Mouse (Mus musculus) heart, adult 9 months (tissue): ENCODE data around the gene Calhm5.

Experiments used
- DNase-seq, 2 experiments: peaks; one replicate each; pipeline ENCODE4 v3.0.0; 2022; ENCODE audit warnings: low spot score in 2 of 2

The Calhm5 gene

DNA sequence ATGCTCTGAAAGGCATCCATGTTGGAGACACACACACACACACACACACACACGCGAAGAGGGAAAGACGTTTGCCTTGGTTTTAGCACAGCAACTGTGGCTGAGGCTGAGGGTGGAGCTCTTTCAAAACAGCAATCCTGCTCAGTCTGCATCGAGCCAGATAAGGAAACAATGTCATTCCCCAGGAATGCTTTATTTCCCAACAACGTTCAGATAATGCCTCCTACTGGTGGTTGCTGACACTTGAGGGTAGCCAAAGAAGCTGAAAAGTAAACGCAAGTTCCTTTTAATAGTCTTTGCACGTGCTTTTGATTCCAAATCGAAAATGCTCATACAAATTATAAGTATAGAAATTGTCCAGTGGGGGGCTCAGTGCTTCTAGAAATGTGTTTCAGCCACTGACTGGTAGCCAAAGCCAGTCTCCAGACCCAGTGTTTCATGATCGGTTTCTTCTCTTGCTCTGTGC lies at the start of gene Calhm5:
TSS of gene Calhm5 (minus strand) at position 102 of the 466 bp plus-strand sequence.
- DNase-seq, result peak; percentile 66 to 75

DNA sequence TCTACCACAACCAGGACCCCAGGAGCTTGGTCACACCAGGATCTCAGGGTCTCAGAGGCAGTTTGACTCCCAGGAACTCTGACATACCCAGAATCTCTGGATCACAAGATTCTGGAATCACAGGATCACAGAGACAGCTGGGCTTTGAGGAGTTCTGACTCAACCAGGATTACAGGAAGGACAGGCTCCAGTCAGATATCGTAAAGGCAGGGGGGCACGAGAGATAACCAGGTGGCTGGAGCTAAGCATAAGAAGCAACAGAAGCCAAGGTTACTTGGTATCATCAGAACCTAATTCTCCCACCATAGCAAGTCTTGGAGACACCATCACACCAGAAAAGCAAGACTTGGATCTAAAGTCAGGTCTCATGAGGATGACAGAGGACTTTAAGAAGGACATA lies 45.4 kb upstream of the Calhm5 start:
- DNase-seq, result no peak

DNA sequence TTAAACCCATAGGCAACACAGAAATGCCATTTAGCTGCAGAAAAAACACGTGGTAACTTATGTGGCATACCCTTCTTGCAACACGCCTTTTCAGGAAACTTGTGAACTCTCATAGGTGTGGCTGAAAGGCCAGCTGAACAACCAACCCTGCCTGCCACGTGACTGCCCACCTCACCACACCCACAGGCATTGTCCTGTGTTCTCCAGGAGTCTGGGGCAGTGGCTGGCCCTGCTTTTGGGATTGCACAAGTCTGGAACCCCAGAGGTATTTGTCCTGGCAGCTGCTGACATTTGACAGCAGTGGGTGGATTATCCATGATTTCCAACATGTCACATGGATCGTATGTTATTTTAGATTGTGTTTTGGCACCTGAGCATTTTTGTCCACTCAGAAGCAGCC lies 43.4 kb upstream of the Calhm5 start:
- no peak for DNase-seq

DNA sequence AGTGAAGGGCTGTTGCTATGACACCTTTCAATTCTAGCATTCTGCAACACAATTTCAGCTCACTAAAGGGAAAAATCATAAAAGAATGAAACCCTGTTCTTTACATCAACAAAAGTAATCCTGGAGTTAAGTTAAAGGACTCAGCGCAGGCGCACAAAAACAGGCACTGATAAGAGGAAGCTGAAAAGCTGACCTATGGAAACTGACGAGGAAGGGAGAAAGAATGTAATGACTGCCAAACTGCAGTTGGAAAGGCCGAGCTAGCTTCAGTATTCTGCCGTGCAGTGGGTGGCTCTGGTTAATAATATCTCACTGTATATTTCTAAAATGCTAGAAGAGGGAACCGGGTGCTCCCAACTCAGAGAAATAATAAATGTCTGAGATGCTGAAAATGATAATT lies 41.7 kb upstream of the Calhm5 start:
- no peak for DNase-seq

DNA sequence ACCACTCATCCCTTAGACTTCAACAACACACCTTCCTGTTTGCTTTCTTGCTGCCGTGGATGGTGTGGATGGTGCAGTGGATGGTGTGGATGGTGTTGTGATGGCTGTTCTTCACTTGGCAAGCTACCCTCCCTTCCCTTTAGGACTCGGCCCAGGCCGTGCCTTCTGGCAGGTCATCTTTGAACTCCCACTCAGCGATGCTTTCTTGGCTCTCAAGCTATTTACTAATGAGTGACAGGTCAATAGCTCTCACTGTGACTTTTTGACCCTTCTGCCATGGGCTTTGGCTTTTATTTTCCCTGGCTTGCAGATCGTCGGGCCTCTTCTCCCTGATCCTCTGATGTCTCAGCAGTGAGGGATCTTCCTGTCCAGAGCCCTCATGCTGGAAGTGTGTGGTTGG lies 40.1 kb upstream of the Calhm5 start:
- no peak for DNase-seq

DNA sequence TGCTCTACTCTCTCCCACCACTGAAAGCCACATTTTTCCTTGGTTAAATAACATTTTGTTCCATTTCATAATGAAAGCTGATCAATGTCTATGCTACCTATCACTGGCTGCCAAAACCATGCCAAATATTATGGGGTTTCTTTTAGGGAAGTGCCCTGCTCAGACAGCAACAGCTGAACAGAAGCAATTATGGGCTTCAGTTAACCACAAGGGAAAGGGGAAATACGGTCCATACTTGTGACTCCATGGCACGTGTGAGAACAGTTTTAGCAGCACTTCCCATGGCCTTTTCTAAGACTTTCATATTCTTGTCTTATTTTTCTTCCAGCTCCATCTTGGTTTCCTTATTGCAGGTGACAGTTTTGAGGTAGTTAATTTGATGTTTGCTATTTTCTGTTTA lies 35.0 kb upstream of the Calhm5 start:
- DNase-seq, result peak; percentile 6 to 43

DNA sequence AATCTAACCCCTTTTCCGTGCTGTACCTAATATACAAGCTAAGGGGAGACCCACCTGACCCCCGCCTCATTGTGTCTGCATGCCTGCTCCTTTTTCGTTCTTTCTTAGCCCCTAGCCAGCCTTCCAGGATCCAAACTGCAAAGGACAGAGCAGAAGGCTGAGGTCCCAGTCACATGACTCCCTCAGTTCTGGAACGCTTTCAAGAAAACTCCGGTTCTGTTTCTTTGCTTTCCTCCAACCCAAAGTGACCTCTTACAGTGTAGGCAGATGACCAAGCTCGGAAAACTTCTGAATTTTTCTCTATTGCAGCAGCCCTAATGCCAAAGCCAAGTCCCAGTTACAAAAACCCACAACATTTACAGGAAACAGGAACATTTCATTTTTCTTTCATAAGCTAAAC lies 32.1 kb upstream of the Calhm5 start:
- peak; percentile 51 to 63 for DNase-seq

DNA sequence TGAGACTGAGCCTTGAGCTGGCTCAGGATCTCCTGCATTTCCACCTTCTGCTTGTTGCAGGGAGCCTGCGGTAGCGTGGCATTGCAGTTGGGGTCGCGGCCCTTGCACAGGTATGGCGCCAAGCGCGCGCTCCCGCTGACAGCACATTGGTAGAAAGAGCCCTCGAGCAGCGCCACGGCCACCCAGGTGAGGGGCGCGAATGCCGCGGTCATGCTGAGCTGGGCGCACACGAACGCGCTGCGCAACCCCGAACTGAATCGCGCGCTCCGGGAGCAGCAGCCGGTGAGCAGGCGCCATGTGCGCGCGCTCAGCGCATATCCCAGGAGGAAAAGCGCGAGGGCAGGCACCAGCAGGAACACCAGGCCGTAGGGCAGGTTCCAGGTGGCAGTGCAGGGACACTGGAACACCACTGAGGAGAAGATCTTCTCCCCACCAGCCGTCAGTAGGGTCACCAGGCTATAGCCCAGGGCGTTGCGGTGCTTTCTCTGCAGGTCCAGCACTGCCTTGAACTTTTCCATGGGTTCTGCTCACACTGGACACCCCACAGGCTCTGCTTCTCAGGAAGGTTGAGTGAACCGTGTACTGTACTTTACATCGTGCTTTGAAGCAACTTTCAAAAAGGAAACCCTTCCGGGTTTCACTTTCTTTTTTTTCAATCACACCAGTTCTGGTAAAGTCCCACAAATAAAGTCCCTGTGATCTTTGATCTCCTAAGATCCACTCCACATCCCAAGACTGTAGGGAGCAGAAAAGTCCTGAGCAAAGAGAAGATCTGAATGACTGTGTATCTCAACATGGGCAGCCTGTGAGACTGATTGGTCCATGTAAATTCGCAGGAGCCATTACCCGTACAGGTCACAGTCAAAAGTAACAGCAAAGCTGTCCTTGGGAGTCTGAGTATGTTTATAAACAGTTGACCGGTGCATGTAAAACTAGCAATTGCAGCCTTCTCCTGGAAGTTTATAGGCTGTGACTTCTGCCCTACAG lies 31.4 kb upstream of the Calhm5 start, which contains the start of gene Calhm6:
TSS of gene Calhm6 (minus strand) at position 593 of the 987 bp plus-strand sequence.
- DNase-seq, result peak; percentile 18

DNA sequence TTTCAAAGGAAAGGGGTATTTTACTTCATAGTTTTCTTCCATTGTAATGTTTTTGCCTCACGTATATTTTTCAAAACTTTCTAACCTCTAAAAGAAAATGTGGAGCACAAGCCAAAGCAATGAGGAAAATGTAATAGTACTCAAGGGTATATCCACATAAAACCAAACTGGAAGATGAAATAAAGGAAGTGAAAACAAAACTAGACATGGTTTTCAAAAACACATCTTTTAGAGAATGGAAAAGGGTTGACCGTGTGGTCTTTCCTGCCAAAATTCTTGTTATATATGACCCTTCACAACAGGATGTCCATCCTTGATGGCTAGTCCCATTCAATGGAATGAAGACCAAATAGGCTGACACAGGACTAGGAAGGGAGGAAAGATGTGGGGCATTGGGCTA lies 22.1 kb upstream of the Calhm5 start:
- DNase-seq, result no peak

DNA sequence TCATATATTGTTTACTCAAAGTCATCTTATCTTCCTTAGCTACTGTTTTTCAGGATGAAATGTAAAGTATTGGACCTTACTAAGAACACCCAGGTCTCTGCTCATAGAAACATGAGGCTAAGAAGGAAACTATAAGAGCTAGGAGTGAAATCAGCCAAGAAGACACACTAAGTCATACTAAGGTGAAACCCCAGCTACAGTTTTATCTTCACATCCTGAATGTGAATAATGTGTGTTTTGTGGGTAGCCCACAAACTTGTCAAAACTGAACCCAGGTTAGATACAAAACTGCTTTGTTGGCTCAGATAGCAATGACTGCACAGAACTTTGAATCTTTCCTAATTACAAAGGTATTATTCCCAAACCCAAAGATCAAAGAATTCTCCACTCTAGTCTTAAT lies 21.5 kb upstream of the Calhm5 start:
- DNase-seq, result no peak

DNA sequence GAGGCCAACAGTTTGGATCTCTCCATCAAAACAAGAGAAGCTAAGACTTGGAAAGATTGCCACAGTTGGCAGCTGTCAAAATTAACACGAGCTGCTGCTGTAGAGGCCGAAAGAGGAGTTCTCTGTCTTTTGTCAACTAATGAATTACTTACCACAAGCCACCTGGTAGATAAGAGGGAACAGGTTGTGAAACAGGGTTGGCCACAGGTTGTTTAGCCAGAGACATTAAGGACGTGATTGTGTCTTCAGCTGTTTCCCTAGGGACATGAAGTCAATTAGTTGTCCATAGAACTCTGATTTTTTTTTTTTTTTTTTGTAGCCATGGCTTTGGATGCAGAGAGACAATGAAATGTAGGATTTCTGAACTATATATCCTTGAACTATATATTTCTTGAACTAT lies 20.8 kb upstream of the Calhm5 start:
- DNase-seq, result no peak

DNA sequence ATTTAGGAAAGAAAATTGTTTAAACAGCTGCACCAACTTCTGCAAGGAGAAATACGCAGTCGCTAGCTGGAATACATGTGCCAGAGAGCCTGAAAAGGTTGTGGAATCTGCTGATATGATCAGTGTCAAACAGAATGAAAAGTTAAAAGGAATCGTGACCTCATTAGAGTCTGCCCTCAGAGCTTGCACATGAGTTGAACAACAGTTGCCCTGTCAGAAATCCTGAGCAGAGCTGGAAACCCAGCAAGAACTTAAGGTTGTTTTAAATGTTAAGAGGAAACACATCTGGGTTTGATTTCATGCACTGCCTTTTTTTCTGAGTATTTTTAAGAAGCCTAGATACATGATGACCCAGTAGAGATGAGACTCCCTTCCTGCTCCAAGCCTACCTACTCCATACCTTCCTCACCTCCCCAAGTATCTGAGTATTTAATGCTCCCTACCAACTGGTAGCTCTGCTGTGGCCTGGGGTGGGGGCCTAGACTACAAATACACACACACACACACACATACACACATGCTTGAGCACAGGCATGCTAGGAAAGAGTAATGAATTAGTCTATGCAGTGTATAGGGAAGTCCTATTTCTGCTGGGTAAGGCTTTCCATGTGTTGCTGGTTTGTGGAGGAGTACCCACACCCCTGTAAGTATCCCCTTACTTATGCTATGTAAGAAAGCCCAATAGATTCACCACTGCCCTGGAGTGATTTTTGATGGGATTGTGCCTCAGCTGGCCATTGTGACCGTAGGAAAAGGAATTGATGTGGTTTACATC lies 15.8 kb upstream of the Calhm5 start:
- DNase-seq, result no peak

DNA sequence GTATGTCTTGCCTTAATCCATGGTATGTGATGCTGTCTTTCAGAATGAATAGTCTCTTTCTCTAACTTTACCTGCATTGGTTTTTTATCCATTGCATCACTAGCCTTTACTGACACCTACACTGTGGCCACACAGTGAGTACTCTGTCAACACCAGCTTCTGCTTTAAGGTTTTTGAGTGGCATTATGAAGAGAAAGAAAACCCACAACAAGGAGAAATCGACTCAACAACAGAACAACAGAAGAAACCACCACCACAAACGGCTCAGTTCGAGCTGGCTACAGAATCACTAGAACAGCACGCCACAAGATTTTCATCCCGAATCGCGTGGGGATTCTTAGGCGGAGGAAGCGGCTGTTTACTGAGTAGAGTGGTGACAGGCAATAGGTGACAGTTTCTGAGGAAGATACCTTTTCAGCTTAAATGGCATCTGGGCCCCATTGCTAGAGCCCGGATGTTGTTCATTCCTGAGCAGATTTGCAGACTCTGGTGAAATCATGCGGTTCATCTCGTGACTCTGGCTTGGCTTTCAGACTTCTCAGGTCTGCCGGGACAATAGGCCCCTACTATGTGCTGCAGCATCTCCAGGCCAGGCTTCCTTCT lies 14.6 kb upstream of the Calhm5 start:
- DNase-seq, result no peak

DNA sequence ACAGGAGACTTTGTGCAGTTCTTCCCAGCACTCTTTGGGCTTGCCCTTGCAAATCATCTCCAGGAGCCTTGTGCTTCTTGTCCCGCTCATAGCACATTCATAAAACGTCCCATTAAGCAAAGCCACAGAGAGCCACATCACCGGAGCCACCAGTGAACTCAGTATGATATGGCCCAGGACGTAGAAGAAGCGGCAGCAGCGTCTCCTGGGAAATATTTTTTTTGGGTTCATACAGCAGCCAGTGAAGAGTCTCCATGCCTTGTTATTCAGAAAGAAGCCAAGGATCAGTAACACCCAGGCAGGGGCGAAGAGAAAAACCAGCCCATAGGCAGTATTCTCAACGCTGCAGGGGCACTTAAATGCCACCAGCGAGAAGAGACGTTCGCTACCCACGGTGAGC lies 355 bp downstream of the Calhm5 start:
- peak in 1 of 2 experiments; percentile 3 for DNase-seq

DNA sequence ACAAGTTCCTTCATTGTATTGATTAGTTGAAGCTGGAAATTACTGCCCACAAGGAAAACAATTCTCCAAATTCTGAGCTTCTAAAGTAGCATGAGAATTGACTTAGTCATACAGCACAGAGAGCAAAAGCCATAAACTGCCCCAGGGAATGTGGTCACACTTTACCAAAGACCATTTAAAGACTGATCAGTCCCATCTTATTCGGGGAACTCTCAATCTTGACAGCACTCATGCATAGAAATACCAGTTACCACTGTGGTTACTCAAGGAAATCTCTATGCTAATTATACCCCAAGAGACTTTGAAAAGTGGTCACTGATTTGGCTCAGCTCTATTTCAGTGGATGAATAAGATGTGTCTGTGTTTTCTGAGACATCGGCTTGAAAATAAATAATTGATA lies 1.2 kb downstream of the Calhm5 start:
- DNase-seq, result no peak

DNA sequence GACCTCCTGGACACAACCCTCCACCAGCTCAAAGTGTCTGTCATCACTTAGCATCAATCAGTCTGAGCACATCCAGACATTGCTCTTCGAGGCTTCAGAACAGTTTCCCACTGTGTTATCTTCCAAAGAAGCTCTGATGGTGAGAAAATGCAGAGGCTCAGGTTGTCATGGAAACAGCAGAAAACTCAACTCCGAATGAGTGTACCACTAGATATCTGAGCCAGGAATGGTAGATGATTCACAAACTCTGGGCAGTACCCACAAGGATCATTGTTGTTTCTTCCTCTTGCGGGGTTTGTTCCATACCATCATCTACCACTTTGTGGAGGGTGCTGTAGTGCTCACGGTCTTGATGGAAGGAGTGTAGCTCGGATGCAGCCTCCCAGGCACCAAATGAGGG lies 4.4 kb downstream of the Calhm5 start:
- no peak for DNase-seq

DNA sequence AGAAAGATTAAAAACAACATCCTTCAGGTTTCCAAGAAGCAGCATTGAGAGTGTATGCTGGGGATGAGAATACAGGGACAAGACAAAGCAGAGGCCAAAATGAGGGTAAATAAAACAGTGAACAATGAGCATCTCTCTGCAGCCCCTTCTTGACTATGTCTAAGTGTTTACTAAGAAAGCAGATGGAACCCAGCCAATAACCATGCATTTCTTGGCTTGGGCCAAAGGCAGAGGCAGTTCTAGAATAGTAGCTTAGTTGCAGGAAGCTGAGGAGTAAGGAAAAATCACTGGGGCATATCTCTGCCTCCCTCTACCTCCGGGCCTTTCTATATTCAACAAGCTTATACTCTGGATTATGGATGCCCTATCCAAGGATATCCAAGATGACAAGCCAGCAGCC lies 5.8 kb downstream of the Calhm5 start:
- DNase-seq, result no peak

DNA sequence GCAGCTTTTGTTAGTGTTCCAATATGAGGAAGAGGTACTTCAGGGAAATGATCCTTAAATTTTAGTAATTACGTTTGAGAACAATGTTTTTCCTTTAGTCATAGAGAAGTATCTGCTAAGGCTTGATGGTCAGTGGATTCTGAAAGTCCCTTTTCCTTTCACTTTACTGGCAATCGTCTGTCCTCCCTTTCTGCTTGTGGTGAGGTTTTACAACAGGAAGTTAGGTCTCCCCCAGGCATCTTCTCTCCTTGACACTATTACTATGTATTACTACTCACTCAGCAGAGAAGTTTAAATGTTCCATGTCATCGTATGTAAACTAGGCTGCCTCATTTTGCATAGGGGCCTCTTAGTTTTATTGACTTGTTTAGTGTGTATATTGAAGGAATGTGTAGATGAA lies 6.8 kb downstream of the Calhm5 start:
- DNase-seq, result no peak

DNA sequence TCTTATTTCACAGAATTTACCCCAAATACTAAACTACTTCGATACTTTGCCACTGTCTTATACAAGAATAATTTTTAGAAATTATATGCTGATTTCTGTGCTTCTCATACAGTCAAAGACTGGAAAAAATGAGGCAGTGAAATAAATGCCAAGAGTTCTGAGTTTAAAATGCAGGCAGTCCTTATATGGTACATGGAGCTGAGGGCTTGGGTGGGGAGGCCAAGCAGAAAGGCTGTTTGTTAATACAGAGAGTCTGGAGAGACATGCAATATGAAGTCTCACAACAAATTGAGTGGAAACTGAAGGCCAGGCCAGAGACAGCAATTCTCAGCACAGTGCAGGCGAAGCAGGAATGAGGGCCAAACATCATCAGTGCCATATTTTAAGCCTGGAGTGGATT lies 7.8 kb downstream of the Calhm5 start:
- DNase-seq, result no peak

DNA sequence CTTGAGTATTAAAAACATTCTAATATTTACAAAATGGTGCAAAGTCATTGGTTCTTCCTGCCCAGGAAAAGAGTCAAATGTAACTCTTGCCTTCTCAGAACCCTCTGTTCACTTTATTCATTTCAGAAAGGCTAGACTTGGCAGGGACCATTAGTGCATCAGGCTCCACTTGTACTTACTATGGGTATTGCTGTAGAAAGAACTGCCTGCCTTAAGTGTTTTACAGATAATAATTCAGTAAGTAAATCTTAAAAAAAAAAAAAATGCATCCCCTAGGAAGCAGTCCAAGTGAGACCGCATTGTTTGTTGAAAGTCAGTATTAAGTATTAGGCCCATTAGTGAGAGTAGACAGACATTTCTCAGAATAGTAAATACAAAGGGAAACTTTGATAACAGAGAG lies 9.8 kb downstream of the Calhm5 start:
- no peak for DNase-seq

DNA sequence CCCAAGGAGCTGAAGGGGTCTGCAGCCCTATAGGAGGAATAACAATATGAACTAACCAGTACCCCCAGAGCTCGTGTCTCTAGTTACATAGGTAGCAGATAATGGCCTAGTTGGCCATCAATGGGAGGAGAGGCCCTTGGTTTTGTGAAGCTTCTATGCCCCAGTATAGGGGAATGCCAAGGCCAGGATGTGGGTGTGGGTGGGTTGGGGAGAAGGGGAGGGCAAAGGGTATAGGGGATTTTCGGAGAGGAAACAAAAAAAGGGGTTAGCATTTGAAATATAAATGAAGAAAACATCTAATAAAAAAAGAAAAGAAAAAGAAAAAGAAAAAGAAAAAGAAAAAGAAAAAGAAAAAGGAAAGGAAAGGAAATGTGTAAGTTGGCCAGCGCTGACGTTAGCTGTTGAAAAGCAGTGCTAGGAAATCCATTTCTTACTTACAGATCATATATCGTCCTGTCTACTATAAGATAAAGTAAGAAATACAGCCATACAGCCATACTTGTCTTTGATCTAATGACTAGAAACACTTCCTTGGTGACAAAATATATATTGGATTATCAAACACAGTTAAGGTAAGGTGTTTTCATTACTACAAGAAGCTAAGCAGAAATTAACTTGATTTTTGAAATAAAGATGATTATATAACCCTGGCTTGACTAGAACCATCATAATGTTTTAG lies 21.7 kb downstream of the Calhm5 start:
- DNase-seq, result no peak

DNA sequence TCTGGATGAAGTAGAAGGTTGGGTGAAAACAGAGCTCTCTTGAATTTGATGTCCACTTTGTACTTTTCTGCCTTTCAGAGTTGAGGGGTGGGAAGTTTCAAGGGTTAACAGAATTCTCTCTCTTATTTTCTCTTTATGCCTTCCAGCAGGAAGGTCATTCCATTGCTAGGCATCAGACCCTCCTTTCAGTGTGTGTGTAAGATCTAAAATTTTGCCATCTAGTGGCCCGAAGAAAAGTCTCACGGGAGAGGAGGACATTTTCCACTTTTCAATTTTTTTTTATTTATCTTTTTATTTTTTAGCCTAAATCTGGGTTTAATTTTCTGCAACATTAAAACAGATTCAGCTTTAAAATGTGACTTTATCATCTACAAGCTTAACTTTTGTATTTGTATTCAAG lies 24.7 kb downstream of the Calhm5 start:
- DNase-seq, result no peak
